Mouse (Mus musculus) G1E (cell line): ENCODE data around the gene Pidd1.

Source experiments
- CTCF ChIP-seq: IDR thresholded peaks from 2 replicates; pipeline ENCODE4 v1.5.1; 2012; ENCODE audit warnings: low read depth, low read length, inconsistent platforms, mixed read lengths
- GATA1 ChIP-seq: IDR thresholded peaks from 2 replicates; pipeline ENCODE4 v1.6.1; 2012; ENCODE audit warnings: borderline replicate concordance, low read length, inconsistent platforms, mixed read lengths
- TAL1 ChIP-seq: conservative IDR thresholded peaks from 2 replicates; pipeline ENCODE4 v1.6.1; 2012; ENCODE audit warnings: low read depth, low read length, inconsistent platforms, mixed read lengths

DNA sequence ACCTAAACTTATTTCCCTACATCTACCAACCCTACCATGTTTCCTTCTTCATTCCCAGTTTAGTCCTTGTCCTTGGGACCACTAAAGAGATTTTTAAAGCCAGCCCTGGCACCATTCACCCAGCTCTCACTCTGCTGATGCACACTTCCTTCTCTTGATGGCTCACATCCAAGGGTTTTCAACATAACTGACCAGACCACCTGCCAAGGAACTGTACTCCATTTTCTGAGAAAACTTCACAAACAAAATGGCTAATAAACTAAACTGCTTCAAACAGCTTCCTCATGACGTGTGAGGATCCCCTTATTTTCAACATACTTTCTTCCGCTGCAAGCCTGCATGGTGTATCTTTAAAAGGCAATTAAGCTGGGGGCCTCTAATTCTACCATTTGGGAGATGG, 9.8 kb upstream of the Pidd1 start:
- TF ChIP-seq CTCF (no peak), GATA1 (no peak), TAL1 (no peak)
